Comparison of ENCODE assay signal across 8 mouse cellular contexts in genomic region chr19:4698856-4699255, GRCm38 (mm10). TPM values are rescaled to one million over a fixed set of nuclear protein-coding genes. Genes with fewer than 3 reads are reported as not detected.
A peak's percentile ranks its signal among the peaks of the same experiment; 100 is the strongest.
DNase-seq lines count a peak whose midpoint lies in the region; ATAC-seq and TF ChIP-seq lines count a peak whose summit lies in the region.
"Had no signal": no experiment of that assay in that cellular context is flagged by ENCODE, and none has a peak within 500 bp of the region (broad histone marks: within the 10 kb centered on the region; RNA-seq: fewer than 3 reads in every experiment).

No protein-coding gene starts in this region.

- no peak overlapping the region for H3K9ac ChIP-seq in liver, postnatal 0 days (replicated peaks)
- no peak overlapping the region for H3K9ac ChIP-seq in liver, embryonic 11.5 days (ENCODE audit: low read depth, low read length)
- no peak overlapping the region for H3K9ac ChIP-seq in embryonic facial prominence, embryonic 15.5 days
- no peak overlapping the region for H3K9ac ChIP-seq in stomach, embryonic 15.5 days
- H3K9ac ChIP-seq in liver, embryonic 12.5 days, result no peak overlapping the region

- no peaks in the 10 kb centered on the region for H3K9me3 ChIP-seq in liver, postnatal 0 days (ENCODE audit: low read length)
- no peaks in the 10 kb centered on the region for H3K9me3 ChIP-seq in liver, embryonic 11.5 days (ENCODE audit: control insufficient read depth, low read length)
- no peaks in the 10 kb centered on the region for H3K9me3 ChIP-seq in embryonic facial prominence, embryonic 15.5 days (replicated peaks)
- H3K9me3 ChIP-seq in stomach, embryonic 15.5 days, result no peaks in the 10 kb centered on the region
- H3K9me3 ChIP-seq in liver, embryonic 12.5 days (replicated peaks), result no peaks in the 10 kb centered on the region

- ATAC-seq in liver, postnatal 0 days, result no peak
- no peak for ATAC-seq in liver, embryonic 11.5 days (replicated peaks; ENCODE audit: low FRiP score)
- no peak for ATAC-seq in embryonic facial prominence, embryonic 15.5 days (ENCODE audit: insufficient number of reproducible peaks, low FRiP score, low TSS enrichment, low read depth)
- ATAC-seq in stomach, embryonic 15.5 days (ENCODE audit: insufficient read depth, low FRiP score, low read depth), result no peak
- ATAC-seq in liver, embryonic 12.5 days, result no peak

- DNase-seq in liver, postnatal 0 days, result no peak
- DNase-seq in liver, embryonic 11.5 days (ENCODE audit: low spot score), result no peak
- DNase-seq in left cerebral cortex, postnatal 25 days (ENCODE audit: low spot score in 2 of 2), result peak; percentile 52 to 88
- DNase-seq in retina, embryonic 14.5 days (ENCODE audit: low spot score), result no peak

- TF ChIP-seq EP300 in liver, postnatal 0 days (IDR thresholded peaks at IDR 0.05; ENCODE audit: low read depth), result no peak

- intact Hi-C loops in left cerebral cortex, postnatal 25 days (cut with DNase I), result loop anchor here (1.0 to 5.0 kb wide), 3 partner anchors 12 to 217 kb away; partner anchors contain the start of gene Sptbn2

- no peak overlapping the region for H3K27ac ChIP-seq in liver, postnatal 0 days (ENCODE audit: low read depth)
- no peak overlapping the region for H3K27ac ChIP-seq in liver, embryonic 11.5 days (ENCODE audit: low read depth, low read length)
- no peak overlapping the region for H3K27ac ChIP-seq in embryonic facial prominence, embryonic 15.5 days (replicated peaks)
- H3K27ac ChIP-seq in stomach, embryonic 15.5 days, result no peak overlapping the region
- no peak overlapping the region for H3K27ac ChIP-seq in liver, embryonic 12.5 days

- H3K4me3 ChIP-seq in liver, postnatal 0 days (ENCODE audit: low read depth, low read length), result 0 out of 2 replicates have a peak overlapping the region, but pooled peaks have one; percentile 44
- H3K4me3 ChIP-seq in liver, embryonic 11.5 days (ENCODE audit: low read depth, low read length), result no peak overlapping the region
- H3K4me3 ChIP-seq in embryonic facial prominence, embryonic 15.5 days (replicated peaks), result peak overlapping the region; percentile 58; the same call in 1 of the 2 replicates
- H3K4me3 ChIP-seq in stomach, embryonic 15.5 days (replicated peaks), result no peak overlapping the region
- no peak overlapping the region for H3K4me3 ChIP-seq in liver, embryonic 12.5 days

- no peaks in the 10 kb centered on the region for H3K36me3 ChIP-seq in liver, postnatal 0 days (replicated peaks; ENCODE audit: insufficient read depth, low read length)
- no peaks in the 10 kb centered on the region for H3K36me3 ChIP-seq in liver, embryonic 11.5 days (ENCODE audit: control insufficient read depth, insufficient read depth, low read length)
- H3K36me3 ChIP-seq in embryonic facial prominence, embryonic 15.5 days, result no peaks in the 10 kb centered on the region
- H3K36me3 ChIP-seq in stomach, embryonic 15.5 days, result no peaks in the 10 kb centered on the region
- no peaks in the 10 kb centered on the region for H3K36me3 ChIP-seq in liver, embryonic 12.5 days

- 37% methylated on average over 8 of the region's 8 CpGs for WGBS in liver, postnatal 0 days (ENCODE audit: insufficient replicate concordance)
- 35% methylated on average over 8 of the region's 8 CpGs for WGBS in liver, embryonic 11.5 days
- WGBS in embryonic facial prominence, embryonic 15.5 days, result 31% methylated on average over 8 of the region's 8 CpGs
- WGBS in stomach, embryonic 15.5 days, result 33% methylated on average over 8 of the region's 8 CpGs
- WGBS in liver, embryonic 12.5 days (ENCODE audit: insufficient replicate concordance), result 31% methylated on average over 8 of the region's 8 CpGs

- TF ChIP-seq CTCF in liver, postnatal 0 days (IDR thresholded peaks at IDR 0.05; ENCODE audit: low read depth), result no peak

- peaks cover 31% of the 10 kb centered on the region for H3K27me3 ChIP-seq in liver, postnatal 0 days (ENCODE audit: insufficient read depth, low read length)
- peaks cover 42% of the 10 kb centered on the region for H3K27me3 ChIP-seq in liver, embryonic 11.5 days (replicated peaks; ENCODE audit: control insufficient read depth, insufficient read depth, low read length)
- peaks cover 42% of the 10 kb centered on the region for H3K27me3 ChIP-seq in embryonic facial prominence, embryonic 15.5 days
- peaks cover 24% of the 10 kb centered on the region; the same call in 1 of the 2 replicates for H3K27me3 ChIP-seq in stomach, embryonic 15.5 days (replicated peaks)
- H3K27me3 ChIP-seq in liver, embryonic 12.5 days (replicated peaks), result peaks cover 79% of the 10 kb centered on the region

- H3K4me2 ChIP-seq in liver, postnatal 0 days (ENCODE audit: low read depth, low read length), result no peak overlapping the region
- H3K4me2 ChIP-seq in liver, embryonic 11.5 days, result no peak overlapping the region; the same call in 1 of the 2 replicates
- peak overlapping the region; percentile 92 for H3K4me2 ChIP-seq in embryonic facial prominence, embryonic 15.5 days (replicated peaks)
- peak overlapping the region; percentile 87 for H3K4me2 ChIP-seq in stomach, embryonic 15.5 days
- H3K4me2 ChIP-seq in liver, embryonic 12.5 days, result no peak overlapping the region

- H3K4me1 ChIP-seq in liver, postnatal 0 days (ENCODE audit: insufficient read depth), result peaks cover 15% of the 10 kb centered on the region
- H3K4me1 ChIP-seq in liver, embryonic 11.5 days (replicated peaks; ENCODE audit: control insufficient read depth, insufficient read depth, low read length), result no peaks in the 10 kb centered on the region
- peaks cover 8% of the 10 kb centered on the region; the same call in 1 of the 2 replicates for H3K4me1 ChIP-seq in embryonic facial prominence, embryonic 15.5 days
- no peaks in the 10 kb centered on the region for H3K4me1 ChIP-seq in stomach, embryonic 15.5 days
- 0 out of 2 replicates have a peak, but pooled peaks cover 7% of the 10 kb centered on the region for H3K4me1 ChIP-seq in liver, embryonic 12.5 days

RNA-seq across cellular contexts. Expression of gene Gm960, which starts 0.4 kb away (rescaled TPM):
- 0.21 and 0.33 TPM in 2 replicates for polyA plus RNA-seq in liver, postnatal 0 days (2015; fragmentation: Nextera tagmentation; extraction: Ambion mirVana)
- 0.82 and 2.0 TPM in 2 replicates for polyA plus RNA-seq in liver, embryonic 11.5 days (2014; fragmentation: Nextera tagmentation; extraction: Ambion mirVana)
- 2.6 and 5.4 TPM in 2 replicates for polyA plus RNA-seq in embryonic facial prominence, embryonic 15.5 days (2015; fragmentation: Nextera tagmentation; extraction: Ambion mirVana)
- 1 to 10 TPM; 1.1 to 1.3 TPM for total RNA-seq in left cerebral cortex, postnatal 25 days (2021)
- 2.3 and 3.6 TPM in 2 replicates for polyA plus RNA-seq in stomach, embryonic 15.5 days (2015; fragmentation: Nextera tagmentation; extraction: Ambion mirVana)
- polyA plus RNA-seq in liver, embryonic 12.5 days (2016; fragmentation: Nextera tagmentation; extraction: Ambion mirVana), result 0.43 and 1.1 TPM in 2 replicates
- polyA plus RNA-seq: spleen, adult 2 months had no signal

RNA-seq across cellular contexts. Expression of gene Sptbn2, which starts 12.1 kb away (rescaled TPM):
- polyA plus RNA-seq in liver, postnatal 0 days (2015; fragmentation: Nextera tagmentation; extraction: Ambion mirVana), result 0.59 and 0.72 TPM in 2 replicates
- 0.75 and 0.97 TPM in 2 replicates for polyA plus RNA-seq in liver, embryonic 11.5 days (2014; fragmentation: Nextera tagmentation; extraction: Ambion mirVana)
- 5.3 TPM in 2 replicates for polyA plus RNA-seq in embryonic facial prominence, embryonic 15.5 days (2015; fragmentation: Nextera tagmentation; extraction: Ambion mirVana)
- 100 to 1,000 TPM; 659 to 669 TPM for total RNA-seq in left cerebral cortex, postnatal 25 days (2021)
- polyA plus RNA-seq in stomach, embryonic 15.5 days (2015; fragmentation: Nextera tagmentation; extraction: Ambion mirVana), result 2.8 and 2.9 TPM in 2 replicates
- polyA plus RNA-seq in liver, embryonic 12.5 days (2016; fragmentation: Nextera tagmentation; extraction: Ambion mirVana), result 0.14 and 0.30 TPM in 2 replicates

RNA-seq across cellular contexts. Expression of gene Rbm4b, which starts 57.4 kb away (rescaled TPM):
- polyA plus RNA-seq in liver, postnatal 0 days (2015; fragmentation: Nextera tagmentation; extraction: Ambion mirVana), result 14.1 TPM in 2 replicates
- polyA plus RNA-seq in liver, embryonic 11.5 days (2014; fragmentation: Nextera tagmentation; extraction: Ambion mirVana), result 36.0 and 44.0 TPM in 2 replicates
- 64.3 and 65.5 TPM in 2 replicates for polyA plus RNA-seq in embryonic facial prominence, embryonic 15.5 days (2015; fragmentation: Nextera tagmentation; extraction: Ambion mirVana)
- 10 to 100 TPM; 16.5 to 18.9 TPM for total RNA-seq in left cerebral cortex, postnatal 25 days (2021)
- polyA plus RNA-seq in stomach, embryonic 15.5 days (2015; fragmentation: Nextera tagmentation; extraction: Ambion mirVana), result 57.7 and 59.7 TPM in 2 replicates
- 22.7 and 24.0 TPM in 2 replicates for polyA plus RNA-seq in liver, embryonic 12.5 days (2016; fragmentation: Nextera tagmentation; extraction: Ambion mirVana)

Comparison
In these comparisons a context has a peak if more than half of its experiments do, and no peak if none do; other contexts are left out.
1. H3K4me3 ChIP-seq: peak in liver, postnatal 0 days (single experiment) and embryonic facial prominence, embryonic 15.5 days (single experiment); none in liver, embryonic 11.5 days (single experiment), stomach, embryonic 15.5 days (single experiment) and liver, embryonic 12.5 days (single experiment).
2. DNase-seq: peak in left cerebral cortex, postnatal 25 days (2 of 2); none in liver, postnatal 0 days (single experiment), liver, embryonic 11.5 days (single experiment) and retina, embryonic 14.5 days (single experiment).
3. H3K4me2 ChIP-seq: peak in embryonic facial prominence, embryonic 15.5 days (single experiment) and stomach, embryonic 15.5 days (single experiment); none in liver, postnatal 0 days (single experiment), liver, embryonic 11.5 days (single experiment) and liver, embryonic 12.5 days (single experiment).